In genomic region chr4:65481632-65482031, GRCm38 (mm10) we compare ENCODE assay signal across 11 mouse cellular contexts.
DNase-seq lines count a peak whose midpoint lies in the region.
"Had no signal": no experiment of that assay in that cellular context is flagged by ENCODE, and none has a peak within 500 bp of the region (broad histone marks: within the 10 kb centered on the region; RNA-seq: fewer than 3 reads in every experiment).

No protein-coding gene starts in this region.

- peak; percentile 48 to 78 for DNase-seq in adrenal gland, adult (ENCODE audit: inconsistent age in 2 of 2, low spot score in 1 of 2)
- DNase-seq in adrenal gland, adult 18-20 months (ENCODE audit: low spot score in 2 of 2), result no peak
- DNase-seq in urinary bladder, postnatal 14 days (ENCODE audit: low spot score), result peak; percentile 20
- DNase-seq in urinary bladder, postnatal 10 days (ENCODE audit: low spot score), result no peak
- DNase-seq in heart, postnatal 4 days, result peak; percentile 44
- peak; percentile 56 for DNase-seq in testis, postnatal 10 days (ENCODE audit: low spot score)
- DNase-seq in thymus, postnatal 14 days, result no peak
- no peak for DNase-seq in natural killer cell, adult 2 months (ENCODE audit: low spot score in 2 of 2)
- DNase-seq: cerebellum, postnatal 14 days; kidney, postnatal 36 days; liver, postnatal 0 days had no signal

Comparison
In these comparisons a context has a peak if more than half of its experiments do, and no peak if none do; other contexts are left out.
1. DNase-seq: peak in adrenal gland, adult (2 of 2), urinary bladder, postnatal 14 days (single experiment), heart, postnatal 4 days (single experiment) and testis, postnatal 10 days (single experiment); none in adrenal gland, adult 18-20 months (0 of 2), urinary bladder, postnatal 10 days (single experiment), thymus, postnatal 14 days (single experiment) and natural killer cell, adult 2 months (0 of 2).